Mouse (Mus musculus): ENCODE results near the gene Cuzd1. TPM values are rescaled to one million over a fixed set of nuclear protein-coding genes. Genes with fewer than 3 reads are reported as not detected.
A peak's percentile ranks its signal among the peaks of the same experiment; 100 is the strongest.

Gene Cuzd1
- total and polyA plus RNA-seq, 2 experiments from 2014 or later: 0.10 TPM; not detected in 1

- no peak for ATAC-seq
- H3K27me3 ChIP-seq (ENCODE audit: insufficient read depth, low read length): no peaks in the 10 kb centered on the region
- no peak for TF ChIP-seq CTCF (IDR thresholded peaks at IDR 0.05; ENCODE audit: low read depth)
- H3K4me2 ChIP-seq (ENCODE audit: low read depth, low read length): no peak overlapping the region
- peaks cover 21% of the 10 kb centered on the region for H3K36me3 ChIP-seq (ENCODE audit: insufficient read depth, low read length)
- H3K4me1 ChIP-seq (ENCODE audit: insufficient read depth, low read length): peaks cover 3% of the 10 kb centered on the region; the same call in 1 of the 2 replicates
- H3K4me3 ChIP-seq (ENCODE audit: low read length): no peak overlapping the region
- no peak overlapping the region for H3K27ac ChIP-seq
- WGBS: 95% methylated on average over 13 of the region's 13 CpGs
- H3K9ac ChIP-seq (replicated peaks; ENCODE audit: low read length): no peak overlapping the region
- no peak for DNase-seq (ENCODE audit: low spot score)
- no peaks in the 10 kb centered on the region for H3K9me3 ChIP-seq (ENCODE audit: low read length)
These were observed 34.0 kb upstream of the Cuzd1 start for GRCm38 (mm10) chr7:131356105-131356504.

GRCm38 (mm10) chr7:131345856-131346541 is 23.9 kb upstream of the Cuzd1 start:
- no peak overlapping the region for H3K27ac ChIP-seq
- no peaks in the 10 kb centered on the region for H3K27me3 ChIP-seq (ENCODE audit: insufficient read depth, low read length)
- H3K4me2 ChIP-seq (ENCODE audit: low read depth, low read length): no peak overlapping the region
- no peak overlapping the region for H3K9ac ChIP-seq (replicated peaks; ENCODE audit: low read length)
- H3K4me3 ChIP-seq (ENCODE audit: low read length): no peak overlapping the region
- TF ChIP-seq CTCF (IDR thresholded peaks at IDR 0.05; ENCODE audit: low read depth): no peak
- DNase-seq (ENCODE audit: low spot score): peak; percentile 48
- 40% methylated on average over 7 of the region's 7 CpGs for WGBS
- H3K9me3 ChIP-seq (ENCODE audit: low read length): no peaks in the 10 kb centered on the region
- no peak for ATAC-seq
- H3K4me1 ChIP-seq (ENCODE audit: insufficient read depth, low read length): no peaks in the 10 kb centered on the region
- H3K36me3 ChIP-seq (ENCODE audit: insufficient read depth, low read length): peaks cover 18% of the 10 kb centered on the region

GRCm38 (mm10) chr7:131337502-131338068 is 15.5 kb upstream of the Cuzd1 start:
- Histone ChIP-seq H3K27ac (peak overlapping the region; percentile 11; the same call in 1 of the 2 replicates), H3K9me3 (ENCODE audit: low read length) (no peaks in the 10 kb centered on the region)
- ATAC-seq: no peak

GRCm38 (mm10) chr7:131333564-131333963 is 11.5 kb upstream of the Cuzd1 start, which contains the start of gene Fam24a:
TSS of gene Fam24a (plus strand) at chr7:131333864.
- DNase-seq (ENCODE audit: low spot score): no peak
- H3K4me2 ChIP-seq (ENCODE audit: low read depth, low read length): no peak within 1 kb of the TSS
- no peak for ATAC-seq
- TF ChIP-seq CTCF (IDR thresholded peaks at IDR 0.05; ENCODE audit: low read depth): no peak
- no peaks in the 10 kb centered on the region for H3K27me3 ChIP-seq (ENCODE audit: insufficient read depth, low read length)
- H3K9ac ChIP-seq (replicated peaks; ENCODE audit: low read length): no peak within 1 kb of the TSS
- WGBS: 51% methylated on average over 1 of the region's 1 CpGs
- H3K27ac ChIP-seq: no peak within 1 kb of the TSS
- H3K4me1 ChIP-seq (ENCODE audit: insufficient read depth, low read length): no peaks in the 10 kb centered on the region
- H3K36me3 ChIP-seq (ENCODE audit: insufficient read depth, low read length): no peaks in the 10 kb centered on the region
- no peaks in the 10 kb centered on the region for H3K9me3 ChIP-seq (ENCODE audit: low read length)
- no peak within 1 kb of the TSS for H3K4me3 ChIP-seq (ENCODE audit: low read length)

More at GRCm38 (mm10) chr7:131337502-131338068, 15.5 kb upstream of the Cuzd1 start:
- H3K4me3 ChIP-seq (ENCODE audit: low read length): no peak overlapping the region
- no peaks in the 10 kb centered on the region for H3K4me1 ChIP-seq (ENCODE audit: insufficient read depth, low read length)
- H3K36me3 ChIP-seq (ENCODE audit: insufficient read depth, low read length): peaks cover 7% of the 10 kb centered on the region; the same call in 1 of the 2 replicates
- H3K27me3 ChIP-seq (ENCODE audit: insufficient read depth, low read length): no peaks in the 10 kb centered on the region
- DNase-seq (ENCODE audit: low spot score): peak; percentile 2
- H3K9ac ChIP-seq (replicated peaks; ENCODE audit: low read length): no peak overlapping the region
- TF ChIP-seq CTCF (IDR thresholded peaks at IDR 0.05; ENCODE audit: low read depth): no peak
- H3K4me2 ChIP-seq (ENCODE audit: low read depth, low read length): no peak overlapping the region
- WGBS: 45% methylated on average over 8 of the region's 8 CpGs

GRCm38 (mm10) chr7:131331688-131332087 is 9.6 kb upstream of the Cuzd1 start:
- no peaks in the 10 kb centered on the region for H3K4me1 ChIP-seq (ENCODE audit: insufficient read depth, low read length)
- no peaks in the 10 kb centered on the region for H3K27me3 ChIP-seq (ENCODE audit: insufficient read depth, low read length)
- no peaks in the 10 kb centered on the region for H3K36me3 ChIP-seq (ENCODE audit: insufficient read depth, low read length)
- DNase-seq (ENCODE audit: low spot score) (no peak), ATAC-seq (no peak)
- H3K4me2 ChIP-seq (ENCODE audit: low read depth, low read length): no peak overlapping the region
- WGBS: 87% methylated on average over 2 of the region's 2 CpGs
- no peak for TF ChIP-seq CTCF (IDR thresholded peaks at IDR 0.05; ENCODE audit: low read depth)
- H3K9me3 ChIP-seq (ENCODE audit: low read length): no peaks in the 10 kb centered on the region
- no peak overlapping the region for H3K4me3 ChIP-seq (ENCODE audit: low read length)
- no peak overlapping the region for H3K9ac ChIP-seq (replicated peaks; ENCODE audit: low read length)
- no peak overlapping the region for H3K27ac ChIP-seq

- 88% methylated on average over 5 of the region's 5 CpGs for WGBS
- H3K9ac ChIP-seq (replicated peaks; ENCODE audit: low read length): no peak within 1 kb of the TSS
- no peak for ATAC-seq
- no peak for TF ChIP-seq CTCF (IDR thresholded peaks at IDR 0.05; ENCODE audit: low read depth)
- no peaks in the 10 kb centered on the region for H3K36me3 ChIP-seq (ENCODE audit: insufficient read depth, low read length)
- no peaks in the 10 kb centered on the region for H3K27me3 ChIP-seq (ENCODE audit: insufficient read depth, low read length)
- no peak within 1 kb of the TSS for H3K4me2 ChIP-seq (ENCODE audit: low read depth, low read length)
- H3K4me1 ChIP-seq (ENCODE audit: insufficient read depth, low read length): no peaks in the 10 kb centered on the region
- no peak within 1 kb of the TSS for H3K27ac ChIP-seq
- no peaks in the 10 kb centered on the region for H3K9me3 ChIP-seq (ENCODE audit: low read length)
- no peak for DNase-seq (ENCODE audit: low spot score)
- H3K4me3 ChIP-seq (ENCODE audit: low read length): no peak within 1 kb of the TSS
These were observed 7.3 kb upstream of the Cuzd1 start, which contains the start of gene Fam24b for GRCm38 (mm10) chr7:131329416-131329815. TSS of gene Fam24b (minus strand) at chr7:131329516.

- H3K4me2 ChIP-seq (ENCODE audit: low read depth, low read length): no peak overlapping the region
- H3K4me3 ChIP-seq (ENCODE audit: low read length): no peak overlapping the region
- WGBS: 92% methylated on average over 5 of the region's 5 CpGs
- H3K36me3 ChIP-seq (ENCODE audit: insufficient read depth, low read length): no peaks in the 10 kb centered on the region
- no peak for DNase-seq (ENCODE audit: low spot score)
- no peak for TF ChIP-seq CTCF (IDR thresholded peaks at IDR 0.05; ENCODE audit: low read depth)
- no peak overlapping the region for H3K27ac ChIP-seq
- no peaks in the 10 kb centered on the region for H3K4me1 ChIP-seq (ENCODE audit: insufficient read depth, low read length)
- no peaks in the 10 kb centered on the region for H3K9me3 ChIP-seq (ENCODE audit: low read length)
- ATAC-seq: no peak
- H3K27me3 ChIP-seq (ENCODE audit: insufficient read depth, low read length): no peaks in the 10 kb centered on the region
- H3K9ac ChIP-seq (replicated peaks; ENCODE audit: low read length): no peak overlapping the region
These were observed 5.0 kb upstream of the Cuzd1 start for GRCm38 (mm10) chr7:131327054-131327453.

Data from hindbrain, postnatal 0 days (tissue).